Mouse (Mus musculus): ENCODE measurements at regions not wholly inside any gene's neighbourhood (a gene's known extent, or its start where the extent isn't known, plus 50 kb on each side); places are given as distances from the start of the nearest gene placed in this dataset.

- no peak for TF ChIP-seq CTCF (conservative IDR thresholded peaks at IDR 0.05; ENCODE audit: low read length)
- no peak for TF ChIP-seq NANOG (IDR thresholded peaks at IDR 0.05; ENCODE audit: borderline replicate concordance, low read length)
- TF ChIP-seq POU5F1 (IDR thresholded peaks at IDR 0.05; ENCODE audit: borderline replicate concordance, low read length), result no peak
These were observed 261.4 kb downstream of the Rnf152 start for GRCm38 (mm10) chr1:105095091-105095490.

Measured in E14TG2a.4 (cell line).